Mouse (Mus musculus): Measurements from ENCODE around the gene Diras2. TPM values are rescaled to one million over a fixed set of nuclear protein-coding genes. Genes with fewer than 3 reads are reported as not detected.

The Diras2 gene
- polyA plus RNA-seq, 1 experiment from 2014 or later: 0.11 TPM

GRCm38 (mm10) chr13:52459982-52460381 is 71.1 kb downstream of the Diras2 start:
- no peaks in the 10 kb centered on the region for H3K36me3 ChIP-seq
- WGBS: 72% methylated on average over 7 of the region's 7 CpGs
- H3K9me3 ChIP-seq (replicated peaks): no peaks in the 10 kb centered on the region
- no peak overlapping the region for H3K27ac ChIP-seq
- DNase-seq (ENCODE audit: low spot score): no peak
- no peaks in the 10 kb centered on the region for H3K27me3 ChIP-seq (ENCODE audit: low read depth, poor library complexity, severe bottlenecking)
- peaks cover 11% of the 10 kb centered on the region; the same call in 1 of the 2 replicates for H3K4me1 ChIP-seq
- no peak overlapping the region for H3K4me3 ChIP-seq

GRCm38 (mm10) chr13:52457889-52458324 is 73.2 kb downstream of the Diras2 start:
- Histone ChIP-seq H3K4me3 (no peak overlapping the region), H3K27me3 (ENCODE audit: low read depth, poor library complexity, severe bottlenecking) (no peaks in the 10 kb centered on the region), H3K9me3 (replicated peaks) (no peaks in the 10 kb centered on the region), H3K4me1 (peaks cover 15% of the 10 kb centered on the region; the same call in 1 of the 2 replicates), H3K27ac (no peak overlapping the region), H3K36me3 (no peaks in the 10 kb centered on the region)
- DNase-seq (ENCODE audit: low spot score): peak; percentile 42
- 67% methylated on average over 11 of the region's 11 CpGs for WGBS

- 81% methylated on average over 15 of the region's 15 CpGs for WGBS
- no peak overlapping the region for H3K4me3 ChIP-seq
- H3K27ac ChIP-seq: no peak overlapping the region
- DNase-seq (ENCODE audit: low spot score): no peak
- H3K4me1 ChIP-seq: peaks cover 20% of the 10 kb centered on the region
- H3K36me3 ChIP-seq: no peaks in the 10 kb centered on the region
- H3K27me3 ChIP-seq (ENCODE audit: low read depth, poor library complexity, severe bottlenecking): no peaks in the 10 kb centered on the region
- no peaks in the 10 kb centered on the region for H3K9me3 ChIP-seq (replicated peaks)
Observed at GRCm38 (mm10) chr13:52457177-52457888, 73.7 kb downstream of the Diras2 start.

GRCm38 (mm10) chr13:52455329-52455728 is 75.8 kb downstream of the Diras2 start:
- DNase-seq (ENCODE audit: low spot score): no peak

GRCm38 (mm10) chr13:52454708-52455250 is 76.3 kb downstream of the Diras2 start:
- H3K36me3 ChIP-seq: no peaks in the 10 kb centered on the region
- peaks cover 25% of the 10 kb centered on the region for H3K4me1 ChIP-seq
- no peak overlapping the region for H3K27ac ChIP-seq
- H3K9me3 ChIP-seq (replicated peaks): no peaks in the 10 kb centered on the region
- DNase-seq (ENCODE audit: low spot score): no peak
- H3K27me3 ChIP-seq (ENCODE audit: low read depth, poor library complexity, severe bottlenecking): no peaks in the 10 kb centered on the region
- 86% methylated on average over 11 of the region's 11 CpGs for WGBS
- no peak overlapping the region for H3K4me3 ChIP-seq

More at GRCm38 (mm10) chr13:52455329-52455728, 75.8 kb downstream of the Diras2 start:
- Histone ChIP-seq H3K36me3 (no peaks in the 10 kb centered on the region), H3K27me3 (ENCODE audit: low read depth, poor library complexity, severe bottlenecking) (no peaks in the 10 kb centered on the region), H3K4me3 (no peak overlapping the region), H3K27ac (no peak overlapping the region), H3K4me1 (peaks cover 25% of the 10 kb centered on the region), H3K9me3 (replicated peaks) (no peaks in the 10 kb centered on the region)
- 36% methylated on average over 9 of the region's 9 CpGs for WGBS

Other genes with a start within 250 kb of the Diras2 start
- 2.0 and 2.5 TPM in 2 replicates for gene Syk, start 51.9 kb upstream of the Diras2 start, polyA plus RNA-seq (2016; fragmentation: Nextera tagmentation; extraction: Ambion mirVana)

All from limb, embryonic 10.5 days (tissue).